Mouse (Mus musculus) left cerebral cortex, adult 18-20 months (tissue): ENCODE measurements around the gene Cog8. TPM values are rescaled to one million over a fixed set of nuclear protein-coding genes. Genes with fewer than 3 reads are reported as not detected.

ENCODE experiments used
- DNase-seq, 2 experiments: peaks; one replicate each; pipeline ENCODE4 v3.0.0; 2021 to 2022; ENCODE audit warnings: low spot score in 2 of 2, mixed read lengths in 1 of 2
- long read RNA-seq, 2 experiments: library from polyadenylated mRNA; stranded (forward); transcript quantifications; one replicate each; pipeline ENCODE4 v2.0.0; 2021
- total RNA-seq, 2 experiments: library from RNA; stranded (reverse); gene quantifications; 2 replicates each; pipeline ENCODE4 v1.2.3; 2021

Gene Cog8
- total RNA-seq: 10 to 100 TPM; 25.6 to 27.8 TPM
- long read RNA-seq, experiment 1, full-length matches to known transcripts: 12 of 32 reads
- long read RNA-seq, experiment 1, partial matches to known transcripts: 7 of 32 reads
- long read RNA-seq, experiment 1, other reads (novel, unspliced or antisense): 13 of 32 reads
- long read RNA-seq, experiment 2, full-length matches to known transcripts: 18 of 35 reads
- long read RNA-seq, experiment 2, partial matches to known transcripts: 9 of 35 reads
- long read RNA-seq, experiment 2, other reads (novel, unspliced or antisense): 8 of 35 reads

- DNase-seq: peak; percentile 96 to 98
These were observed at the start of gene Cog8, which contains the start of gene Nip7 for GRCm38 (mm10) chr8:107056076-107056972. TSS of gene Cog8 (minus strand) at chr8:107056689. TSS of gene Nip7 (plus strand) at chr8:107056877.

- peak; percentile 82 to 91 for DNase-seq
These were observed 48.1 kb upstream of the Cog8 start for GRCm38 (mm10) chr8:107104547-107104946.

- no peak for DNase-seq
These were observed 44.1 kb upstream of the Cog8 start for GRCm38 (mm10) chr8:107100635-107101034.

- DNase-seq: peak; percentile 91 to 96
These were observed 40.0 kb upstream of the Cog8 start, which contains the start of gene Terf2 for GRCm38 (mm10) chr8:107096366-107097036. TSS of gene Terf2 (minus strand) at chr8:107096547.

GRCm38 (mm10) chr8:107095717-107096365, 39.4 kb upstream of the Cog8 start:
- no peak for DNase-seq

- no peak for DNase-seq
These were observed 34.0 kb upstream of the Cog8 start for GRCm38 (mm10) chr8:107090531-107090930.

- no peak for DNase-seq
These were observed 32.1 kb upstream of the Cog8 start for GRCm38 (mm10) chr8:107088526-107089063.

GRCm38 (mm10) chr8:107086018-107086417, 29.5 kb upstream of the Cog8 start:
- DNase-seq: no peak

- DNase-seq: no peak
These were observed 28.9 kb upstream of the Cog8 start for GRCm38 (mm10) chr8:107085358-107085757.

- DNase-seq: no peak
These were observed 19.9 kb upstream of the Cog8 start for GRCm38 (mm10) chr8:107076239-107076888.

GRCm38 (mm10) chr8:107074128-107074527, 17.6 kb upstream of the Cog8 start:
- no peak for DNase-seq

- DNase-seq: no peak
These were observed 17.2 kb upstream of the Cog8 start for GRCm38 (mm10) chr8:107073706-107074105.

GRCm38 (mm10) chr8:107065511-107066496, 9.3 kb upstream of the Cog8 start, which contains the start of gene Tmed6:
TSS of gene Tmed6 (minus strand) at chr8:107065644.
- DNase-seq: no peak

GRCm38 (mm10) chr8:107062613-107063012, 6.1 kb upstream of the Cog8 start:
- DNase-seq: no peak

- DNase-seq: no peak
These were observed 482 bp upstream of the Cog8 start for GRCm38 (mm10) chr8:107056973-107057369.

GRCm38 (mm10) chr8:107052046-107052445, 4.4 kb downstream of the Cog8 start:
- no peak for DNase-seq

GRCm38 (mm10) chr8:107049480-107049879, 7.0 kb downstream of the Cog8 start:
- DNase-seq: no peak

GRCm38 (mm10) chr8:107048061-107048941, 8.2 kb downstream of the Cog8 start, which contains the start of gene Pdf:
TSS of gene Pdf (minus strand) at chr8:107048614.
- peak; percentile 82 to 87 for DNase-seq
